Mouse (Mus musculus) layer of hippocampus, adult 8-10 months (tissue): ENCODE measurements around the gene Tmbim1. TPM values are rescaled to one million over a fixed set of nuclear protein-coding genes. Genes with fewer than 3 reads are reported as not detected.

Experiments
- total RNA-seq, 4 experiments: library from RNA; stranded (reverse); gene quantifications; 2 replicates each; pipeline ENCODE4 v1.2.4; 2022

The Tmbim1 gene
- total RNA-seq, 4 experiments from 2014 or later = 24.9 to 37.2 (median 33.3) TPM

Other genes with a start within 250 kb of the Tmbim1 start
- gene Tns1, start 181.2 kb downstream of the Tmbim1 start, total RNA-seq = 10 to 100 TPM; 44.4 to 54.8 (median 47.4) TPM
- under 1 TPM in 1 of 4 experiments, not detected in 3; 0.25 TPM for gene Rufy4, start 180.1 kb downstream of the Tmbim1 start, total RNA-seq
- not detected for gene Cxcr2, start 151.6 kb downstream of the Tmbim1 start, total RNA-seq
- under 1 TPM in 1 of 4 experiments, not detected in 3; 0.34 TPM for gene Cxcr1, start 111.0 kb downstream of the Tmbim1 start, total RNA-seq
- gene Arpc2, start 69.5 kb downstream of the Tmbim1 start, total RNA-seq = 100 to 1,000 TPM; 324 to 350 (median 341) TPM
- gene Gpbar1, start 27.1 kb downstream of the Tmbim1 start, total RNA-seq = not detected
- gene Aamp, start 20.9 kb downstream of the Tmbim1 start, total RNA-seq = 100 to 1,000 TPM; 150 to 159 (median 154) TPM
- gene Pnkd, start 20.7 kb downstream of the Tmbim1 start, total RNA-seq = 100 to 1,000 TPM; 170 to 190 (median 177) TPM
- 1 to 10 TPM; 1.7 to 3.3 (median 2.2) TPM for gene Catip, start 56.5 kb upstream of the Tmbim1 start, total RNA-seq
- 10 to 100 TPM in 2 of 4 experiments, 1 to 10 TPM in 2; 5.5 to 68.6 (median 30.6) TPM for gene Slc11a1, start 69.6 kb upstream of the Tmbim1 start, total RNA-seq
- 10 to 100 TPM; 27.6 to 33.4 (median 31.6) TPM for gene Ctdsp1, start 85.9 kb upstream of the Tmbim1 start, total RNA-seq
- under 1 TPM; 0.71 to 0.92 (median 0.82) TPM for gene Vil1, start 103.8 kb upstream of the Tmbim1 start, total RNA-seq
- gene Cnot9, start 200.4 kb upstream of the Tmbim1 start, total RNA-seq = 10 to 100 TPM; 22.7 to 25.7 (median 24.6) TPM
- gene Plcd4, start 237.3 kb upstream of the Tmbim1 start, total RNA-seq = 10 to 100 TPM; 22.0 to 29.6 (median 23.6) TPM
- gene Usp37, start 238.7 kb upstream of the Tmbim1 start, total RNA-seq = 10 to 100 TPM; 22.1 to 31.4 (median 24.3) TPM